Mouse (Mus musculus) testis, postnatal 10 days (tissue): Measurements from ENCODE around the gene Pxdc1.

ENCODE experiments used
- DNase-seq: peaks from one replicate; pipeline ENCODE4 v3.0.0; 2021; ENCODE audit warnings: low spot score

Pxdc1 gene

GRCm38 (mm10) chr13:34651474-34651991 is 1.8 kb downstream of the Pxdc1 start:
- no peak for DNase-seq

- DNase-seq: no peak
These were observed 2.3 kb downstream of the Pxdc1 start for GRCm38 (mm10) chr13:34650953-34651352.

- DNase-seq: no peak
These were observed 2.9 kb downstream of the Pxdc1 start for GRCm38 (mm10) chr13:34650371-34650770.

GRCm38 (mm10) chr13:34647751-34648150 is 5.5 kb downstream of the Pxdc1 start:
- DNase-seq: no peak

- no peak for DNase-seq
These were observed 6.1 kb downstream of the Pxdc1 start for GRCm38 (mm10) chr13:34647221-34647620.

GRCm38 (mm10) chr13:34646240-34646750 is 7.0 kb downstream of the Pxdc1 start:
- no peak for DNase-seq

GRCm38 (mm10) chr13:34645519-34645918 is 7.8 kb downstream of the Pxdc1 start:
- DNase-seq: no peak

GRCm38 (mm10) chr13:34644401-34644800 is 8.9 kb downstream of the Pxdc1 start:
- DNase-seq: no peak

GRCm38 (mm10) chr13:34643926-34644325 is 9.4 kb downstream of the Pxdc1 start:
- no peak for DNase-seq

GRCm38 (mm10) chr13:34642941-34643875 is 10.1 kb downstream of the Pxdc1 start:
- DNase-seq: peak; percentile 83

- DNase-seq: no peak
These were observed 12.2 kb downstream of the Pxdc1 start for GRCm38 (mm10) chr13:34641066-34641465.

- peak; percentile 81 for DNase-seq
These were observed 17.3 kb downstream of the Pxdc1 start for GRCm38 (mm10) chr13:34635978-34636377.

- peak; percentile 5 for DNase-seq
These were observed 23.0 kb downstream of the Pxdc1 start for GRCm38 (mm10) chr13:34630319-34630718.

GRCm38 (mm10) chr13:34629741-34630140 is 23.5 kb downstream of the Pxdc1 start:
- DNase-seq: peak; percentile 3

- no peak for DNase-seq
These were observed 25.8 kb downstream of the Pxdc1 start for GRCm38 (mm10) chr13:34627446-34627845.

GRCm38 (mm10) chr13:34624414-34624813 is 28.9 kb downstream of the Pxdc1 start:
- DNase-seq: no peak

- DNase-seq: no peak
These were observed 40.9 kb downstream of the Pxdc1 start for GRCm38 (mm10) chr13:34612402-34612801.

- DNase-seq: no peak
These were observed 43.6 kb downstream of the Pxdc1 start for GRCm38 (mm10) chr13:34609711-34610110.

GRCm38 (mm10) chr13:34607079-34607478 is 46.2 kb downstream of the Pxdc1 start:
- no peak for DNase-seq

GRCm38 (mm10) chr13:34605884-34606283 is 47.4 kb downstream of the Pxdc1 start:
- DNase-seq: no peak

GRCm38 (mm10) chr13:34605206-34605605 is 48.1 kb downstream of the Pxdc1 start:
- DNase-seq: no peak

GRCm38 (mm10) chr13:34604406-34604805 is 48.9 kb downstream of the Pxdc1 start:
- no peak for DNase-seq

- DNase-seq: no peak
These were observed 50.5 kb downstream of the Pxdc1 start for GRCm38 (mm10) chr13:34602757-34603156.
